Mouse (Mus musculus) megakaryocyte, embryonic 14.5 days (primary cell): ENCODE results near the gene Smbd1.

Experiments
- FLI1 ChIP-seq: IDR thresholded peaks from 2 replicates; pipeline ENCODE4 v1.6.1; 2012; ENCODE audit warnings: low read length, inconsistent platforms, mixed read lengths
- GATA1 ChIP-seq: IDR thresholded peaks from 3 replicates; pipeline ENCODE4 v1.6.1; 2012; ENCODE audit warnings: mixed read lengths, low read length, inconsistent platforms, borderline replicate concordance

GRCm38 (mm10) chr16:32825380-32825779, 15.1 kb upstream of the Smbd1 start:
- TF ChIP-seq GATA1 = no peak
- TF ChIP-seq FLI1 = no peak
